9 mouse cellular contexts compared by ENCODE assay signal in the genomic region with DNA sequence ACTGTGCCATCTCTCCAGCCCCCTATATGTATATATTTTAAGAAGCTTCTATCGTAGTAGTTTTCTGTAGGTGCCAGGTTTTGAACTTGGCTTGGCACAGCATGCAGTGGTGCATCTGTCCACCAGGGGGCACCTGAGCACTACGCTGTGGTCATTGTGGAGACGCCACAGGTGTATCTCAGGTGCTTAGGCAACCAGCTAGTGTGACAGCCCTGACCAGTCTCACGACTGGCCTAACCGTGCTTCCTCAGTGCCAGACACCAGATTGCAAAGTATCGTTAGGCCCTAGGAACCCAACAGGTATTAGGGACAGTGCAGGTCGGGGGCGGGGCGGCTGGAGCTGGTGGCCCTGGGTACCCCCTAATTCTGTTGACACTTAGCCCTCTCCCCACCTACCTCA. TPM values are rescaled to one million over a fixed set of nuclear protein-coding genes. Genes with fewer than 3 reads are reported as not detected.
DNase-seq lines count a peak whose midpoint lies in the region; ATAC-seq and TF ChIP-seq lines count a peak whose summit lies in the region.
"Had no signal": no experiment of that assay in that cellular context is flagged by ENCODE, and none has a peak within 500 bp of the region (broad histone marks: within the 10 kb centered on the region; RNA-seq: fewer than 3 reads in every experiment).

No protein-coding gene starts in this region.

- ATAC-seq in cerebellum, adult (ENCODE audit: insufficient number of reproducible peaks, low FRiP score, low TSS enrichment) = no peak
- no peak for ATAC-seq in midbrain, postnatal 0 days (ENCODE audit: low FRiP score)
- ATAC-seq in midbrain, embryonic 14.5 days (ENCODE audit: low FRiP score, low TSS enrichment) = no peak
- no peak for ATAC-seq in kidney, postnatal 0 days (replicated peaks; ENCODE audit: low FRiP score, low read depth)
- no peak for ATAC-seq in granulocyte monocyte progenitor cell, adult 5-6 weeks (replicated peaks; ENCODE audit: poor library complexity, severe bottlenecking)

- peak; percentile 61 to 70 for DNase-seq in cerebellum, postnatal 10 days
- no peak for DNase-seq in midbrain, postnatal 0 days (ENCODE audit: low spot score)
- DNase-seq in midbrain, embryonic 14.5 days = no peak
- DNase-seq in kidney, postnatal 0 days (ENCODE audit: low spot score) = no peak
- DNase-seq in spleen, postnatal 10 days (ENCODE audit: low spot score in 2 of 2) = peak; percentile 62 to 80
- no peak for DNase-seq in right cerebral cortex, postnatal 36 days (ENCODE audit: low spot score in 2 of 2)

- H3K27me3 ChIP-seq in midbrain, postnatal 0 days (ENCODE audit: insufficient read depth, low read length) = no peaks in the 10 kb centered on the region
- no peaks in the 10 kb centered on the region for H3K27me3 ChIP-seq in midbrain, embryonic 14.5 days (ENCODE audit: control insufficient read depth, insufficient read depth, low read length)
- no peaks in the 10 kb centered on the region for H3K27me3 ChIP-seq in kidney, postnatal 0 days (ENCODE audit: insufficient read depth, low read length)

- H3K4me3 ChIP-seq in midbrain, postnatal 0 days (ENCODE audit: low read depth, low read length) = no peak overlapping the region
- no peak overlapping the region for H3K4me3 ChIP-seq in midbrain, embryonic 14.5 days (replicated peaks; ENCODE audit: low read depth, low read length)
- no peak overlapping the region for H3K4me3 ChIP-seq in kidney, postnatal 0 days (replicated peaks; ENCODE audit: low read depth, low read length)
- H3K4me3 ChIP-seq: myocyte had no signal

- no peak overlapping the region for H3K27ac ChIP-seq in midbrain, postnatal 0 days (ENCODE audit: low read depth, low read length)
- no peak overlapping the region for H3K27ac ChIP-seq in midbrain, embryonic 14.5 days (replicated peaks; ENCODE audit: low read depth, low read length)
- H3K27ac ChIP-seq in kidney, postnatal 0 days = no peak overlapping the region

- H3K4me1 ChIP-seq in midbrain, postnatal 0 days (ENCODE audit: insufficient read depth, low read length) = no peaks in the 10 kb centered on the region
- no peaks in the 10 kb centered on the region for H3K4me1 ChIP-seq in midbrain, embryonic 14.5 days (ENCODE audit: control insufficient read depth, insufficient read depth, low read length)
- no peaks in the 10 kb centered on the region for H3K4me1 ChIP-seq in kidney, postnatal 0 days (replicated peaks; ENCODE audit: insufficient read depth, low read length)

- peak; percentile 61 for TF ChIP-seq CTCF in midbrain, postnatal 0 days (IDR thresholded peaks at IDR 0.05)
- TF ChIP-seq CTCF in kidney, postnatal 0 days (IDR thresholded peaks at IDR 0.05; ENCODE audit: low read depth) = peak; percentile 61

- 83% methylated on average over 9 of the region's 9 CpGs for WGBS in midbrain, postnatal 0 days
- WGBS in midbrain, embryonic 14.5 days = 83% methylated on average over 9 of the region's 9 CpGs
- 75% methylated on average over 9 of the region's 9 CpGs for WGBS in kidney, postnatal 0 days

- H3K4me2 ChIP-seq in midbrain, postnatal 0 days (ENCODE audit: low read depth, low read length, poor library complexity, severe bottlenecking) = no peak overlapping the region
- no peak overlapping the region for H3K4me2 ChIP-seq in midbrain, embryonic 14.5 days (ENCODE audit: low read length)
- no peak overlapping the region for H3K4me2 ChIP-seq in kidney, postnatal 0 days (ENCODE audit: low read length)

- no peaks in the 10 kb centered on the region for H3K9me3 ChIP-seq in midbrain, postnatal 0 days (ENCODE audit: low read length)
- H3K9me3 ChIP-seq in midbrain, embryonic 14.5 days (ENCODE audit: control insufficient read depth, low read length) = no peaks in the 10 kb centered on the region
- no peaks in the 10 kb centered on the region for H3K9me3 ChIP-seq in kidney, postnatal 0 days (replicated peaks; ENCODE audit: low read length)

- no peak overlapping the region for H3K9ac ChIP-seq in midbrain, postnatal 0 days (replicated peaks; ENCODE audit: low read length, poor library complexity, severe bottlenecking)
- no peak overlapping the region for H3K9ac ChIP-seq in midbrain, embryonic 14.5 days (replicated peaks; ENCODE audit: low read length)
- H3K9ac ChIP-seq in kidney, postnatal 0 days (ENCODE audit: low read depth, low read length) = no peak overlapping the region

- no peaks in the 10 kb centered on the region for H3K36me3 ChIP-seq in midbrain, postnatal 0 days (ENCODE audit: insufficient read depth, low read length)
- H3K36me3 ChIP-seq in midbrain, embryonic 14.5 days (ENCODE audit: control insufficient read depth, insufficient read depth, low read length) = no peaks in the 10 kb centered on the region
- H3K36me3 ChIP-seq in kidney, postnatal 0 days (ENCODE audit: insufficient read depth, low read length) = no peaks in the 10 kb centered on the region

RNA-seq across cellular contexts. Expression of gene Tmem121, which starts 35.6 kb away (rescaled TPM):
- 80.8 and 89.1 TPM in 2 replicates for total RNA-seq in midbrain, postnatal 0 days (2014; rRNA removed)
- 63.6 and 67.5 TPM in 2 replicates for polyA plus RNA-seq in midbrain, postnatal 0 days (2015; fragmentation: Nextera tagmentation; extraction: Ambion mirVana)
- 24.5 and 61.9 TPM in 2 replicates for polyA plus RNA-seq in midbrain, embryonic 14.5 days (2014; fragmentation: Nextera tagmentation; extraction: Ambion mirVana)
- 6.4 and 6.9 TPM in 2 replicates for polyA plus RNA-seq in kidney, postnatal 0 days (2015; fragmentation: Nextera tagmentation; extraction: Ambion mirVana)
- 0.17 TPM in 1 of 2 replicates, not detected in the other for total RNA-seq in granulocyte monocyte progenitor cell, adult 5-6 weeks (2014; fragmentation: Nextera tagmentation)
- not detected in 2 replicates for total RNA-seq in granulocyte monocyte progenitor cell, adult 5-6 weeks (2017)

Comparison
In these comparisons a context has a peak if more than half of its experiments do, and no peak if none do; other contexts are left out.
1. DNase-seq: peak in cerebellum, postnatal 10 days (2 of 2) and spleen, postnatal 10 days (2 of 2); none in midbrain, postnatal 0 days (single experiment), midbrain, embryonic 14.5 days (single experiment), kidney, postnatal 0 days (single experiment) and right cerebral cortex, postnatal 36 days (0 of 2).